Mouse (Mus musculus): ENCODE measurements around the gene H2-Ab1. TPM values are rescaled to one million over a fixed set of nuclear protein-coding genes. Genes with fewer than 3 reads are reported as not detected.
A peak's percentile ranks its signal among the peaks of the same experiment; 100 is the strongest.
"Not testable (repeated sequence)": the region's sequence is repeated elsewhere in the genome, so short reads cannot be mapped to it uniquely, and the experiment has no call there.

H2-Ab1 gene
- polyA plus RNA-seq, 1 experiment from 2014 or later = 1.7 TPM

DNA sequence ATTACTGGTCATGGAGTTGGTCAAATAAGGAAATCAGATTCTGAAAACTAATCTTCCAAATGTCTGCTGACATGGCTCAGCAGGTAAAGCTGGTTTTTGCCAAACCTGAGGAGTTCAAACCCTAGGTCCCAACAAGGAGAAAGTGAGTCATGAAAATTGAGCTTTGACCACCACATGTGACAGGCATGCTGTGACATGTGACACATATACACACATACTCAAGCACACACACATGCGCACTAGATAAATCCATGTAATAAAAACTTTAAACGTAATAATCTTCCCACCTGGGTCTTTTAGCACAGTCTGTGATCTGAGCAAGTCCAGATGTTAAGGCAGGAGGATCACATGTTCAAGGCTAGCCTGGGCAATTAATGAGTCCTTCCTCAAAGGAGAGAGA, 46.3 kb downstream of the H2-Ab1 start:
- no peak overlapping the region for H3K4me3 ChIP-seq (ENCODE audit: low read depth, low read length)
- 85% methylated on average over 2 of the region's 2 CpGs for WGBS
- no peaks in the 10 kb centered on the region for H3K4me1 ChIP-seq (ENCODE audit: control insufficient read depth, insufficient read depth, low read length)
- ATAC-seq (ENCODE audit: low read depth) = no peak
- no peaks in the 10 kb centered on the region for H3K36me3 ChIP-seq (ENCODE audit: control insufficient read depth, insufficient read depth, low read length)
- H3K9me3 ChIP-seq (ENCODE audit: control insufficient read depth, low read length) = no peaks in the 10 kb centered on the region
- no peak overlapping the region for H3K9ac ChIP-seq (replicated peaks; ENCODE audit: low read depth, low read length)
- H3K4me2 ChIP-seq (ENCODE audit: low read depth, low read length) = no peak overlapping the region
- no peaks in the 10 kb centered on the region for H3K27me3 ChIP-seq (ENCODE audit: control insufficient read depth, insufficient read depth, low read length)
- H3K27ac ChIP-seq (ENCODE audit: low read depth, low read length) = no peak overlapping the region

- Histone ChIP-seq H3K27ac (ENCODE audit: low read depth, low read length) (no peak overlapping the region), H3K9ac (replicated peaks; ENCODE audit: low read depth, low read length) (no peak overlapping the region), H3K4me3 (ENCODE audit: low read depth, low read length) (no peak overlapping the region), H3K4me1 (ENCODE audit: control insufficient read depth, insufficient read depth, low read length) (no peaks in the 10 kb centered on the region), H3K36me3 (ENCODE audit: control insufficient read depth, insufficient read depth, low read length) (no peaks in the 10 kb centered on the region), H3K9me3 (ENCODE audit: control insufficient read depth, low read length) (no peaks in the 10 kb centered on the region), H3K4me2 (ENCODE audit: low read depth, low read length) (no peak overlapping the region), H3K27me3 (ENCODE audit: control insufficient read depth, insufficient read depth, low read length) (no peaks in the 10 kb centered on the region)
- 23% methylated on average over 4 of the region's 4 CpGs for WGBS
- no peak for ATAC-seq (ENCODE audit: low read depth)
Observed at GRCm38 (mm10) chr17:34304751-34305150, 47.3 kb downstream of the H2-Ab1 start.

DNA sequence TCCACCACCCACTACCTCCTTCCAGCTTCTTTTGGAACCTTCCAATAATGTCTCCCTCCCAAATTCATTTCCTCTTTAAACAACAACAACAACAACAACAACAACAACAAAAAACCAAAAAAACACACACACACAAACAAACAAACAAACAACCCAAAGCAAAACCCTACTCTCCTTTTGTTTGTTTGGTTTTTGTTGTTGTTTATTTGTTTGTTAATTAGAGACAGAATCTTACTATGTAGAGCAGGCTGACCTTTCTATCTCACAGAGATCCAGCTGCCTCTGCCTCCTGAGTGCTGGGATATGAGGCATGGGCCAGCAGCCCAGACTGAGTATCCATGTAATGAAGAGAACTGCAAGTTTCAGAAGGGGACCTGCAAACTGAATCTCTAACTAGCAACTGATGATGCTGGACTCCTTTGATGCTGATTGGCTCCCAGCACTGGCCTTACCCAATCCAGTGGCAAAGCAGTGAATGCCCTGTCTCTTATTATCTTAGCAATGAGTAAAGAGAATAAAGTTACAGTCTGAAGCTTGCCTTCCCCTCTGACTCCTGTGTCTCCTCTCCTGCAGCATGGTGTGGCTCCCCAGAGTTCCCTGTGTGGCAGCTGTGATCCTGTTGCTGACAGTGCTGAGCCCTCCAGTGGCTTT, 48.0 kb downstream of the H2-Ab1 start, which contains the start of gene H2-Eb1:
H2-Eb1 (plus strand) TSS at position 488 of the 651 bp plus-strand sequence.
- peak; percentile 85 for ATAC-seq (ENCODE audit: low read depth)
- no peaks in the 10 kb centered on the region for H3K9me3 ChIP-seq (ENCODE audit: control insufficient read depth, low read length)

DNA sequence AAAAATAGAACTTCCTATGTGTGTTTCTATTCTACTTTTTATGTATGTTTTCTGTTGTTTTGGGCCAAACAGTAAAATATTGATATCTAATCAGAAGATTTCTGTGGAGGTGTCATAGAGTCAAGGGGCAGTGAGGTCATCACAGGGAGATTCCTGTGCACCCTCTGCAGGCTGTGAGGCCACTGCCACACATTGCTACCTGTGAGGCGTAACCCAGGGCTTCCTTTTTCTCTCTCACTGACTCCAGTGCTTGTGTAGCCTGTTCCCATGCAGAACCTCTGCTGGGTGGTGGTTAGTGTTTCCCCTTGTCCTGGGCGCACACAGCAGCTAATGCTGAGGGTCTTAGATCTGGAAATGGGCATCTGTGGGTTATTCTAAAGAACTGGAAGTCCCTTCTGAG, 48.9 kb downstream of the H2-Ab1 start:
- Histone ChIP-seq H3K4me1 (ENCODE audit: control insufficient read depth, insufficient read depth, low read length) (no peaks in the 10 kb centered on the region), H3K9ac (replicated peaks; ENCODE audit: low read depth, low read length) (no peak overlapping the region), H3K27ac (ENCODE audit: low read depth, low read length) (no peak overlapping the region), H3K27me3 (ENCODE audit: control insufficient read depth, insufficient read depth, low read length) (no peaks in the 10 kb centered on the region), H3K9me3 (ENCODE audit: control insufficient read depth, low read length) (no peaks in the 10 kb centered on the region), H3K36me3 (ENCODE audit: control insufficient read depth, insufficient read depth, low read length) (no peaks in the 10 kb centered on the region), H3K4me3 (ENCODE audit: low read depth, low read length) (no peak overlapping the region), H3K4me2 (ENCODE audit: low read depth, low read length) (no peak overlapping the region)
- WGBS = 94% methylated on average over 2 of the region's 2 CpGs
- ATAC-seq (ENCODE audit: low read depth) = no peak

More for the DNA sequence above, 48.0 kb downstream of the H2-Ab1 start, which contains the start of gene H2-Eb1:
- Histone ChIP-seq H3K4me2 (ENCODE audit: low read depth, low read length) (no peak within 1 kb of the TSS), H3K9ac (replicated peaks; ENCODE audit: low read depth, low read length) (no peak within 1 kb of the TSS), H3K4me1 (ENCODE audit: control insufficient read depth, insufficient read depth, low read length) (no peaks in the 10 kb centered on the region), H3K27me3 (ENCODE audit: control insufficient read depth, insufficient read depth, low read length) (no peaks in the 10 kb centered on the region), H3K27ac (ENCODE audit: low read depth, low read length) (no peak within 1 kb of the TSS), H3K4me3 (ENCODE audit: low read depth, low read length) (no peak within 1 kb of the TSS), H3K36me3 (ENCODE audit: control insufficient read depth, insufficient read depth, low read length) (no peaks in the 10 kb centered on the region)

GRCm38 (mm10) chr17:34307216-34307615, 49.7 kb downstream of the H2-Ab1 start:
- ATAC-seq (ENCODE audit: low read depth) = no peak
- Histone ChIP-seq H3K9me3 (ENCODE audit: control insufficient read depth, low read length) (no peaks in the 10 kb centered on the region), H3K4me1 (ENCODE audit: control insufficient read depth, insufficient read depth, low read length) (no peaks in the 10 kb centered on the region), H3K27ac (ENCODE audit: low read depth, low read length) (no peak overlapping the region), H3K4me3 (ENCODE audit: low read depth, low read length) (no peak overlapping the region), H3K36me3 (ENCODE audit: control insufficient read depth, insufficient read depth, low read length) (no peaks in the 10 kb centered on the region), H3K4me2 (ENCODE audit: low read depth, low read length) (no peak overlapping the region), H3K27me3 (ENCODE audit: control insufficient read depth, insufficient read depth, low read length) (no peaks in the 10 kb centered on the region), H3K9ac (replicated peaks; ENCODE audit: low read depth, low read length) (no peak overlapping the region)

DNA sequence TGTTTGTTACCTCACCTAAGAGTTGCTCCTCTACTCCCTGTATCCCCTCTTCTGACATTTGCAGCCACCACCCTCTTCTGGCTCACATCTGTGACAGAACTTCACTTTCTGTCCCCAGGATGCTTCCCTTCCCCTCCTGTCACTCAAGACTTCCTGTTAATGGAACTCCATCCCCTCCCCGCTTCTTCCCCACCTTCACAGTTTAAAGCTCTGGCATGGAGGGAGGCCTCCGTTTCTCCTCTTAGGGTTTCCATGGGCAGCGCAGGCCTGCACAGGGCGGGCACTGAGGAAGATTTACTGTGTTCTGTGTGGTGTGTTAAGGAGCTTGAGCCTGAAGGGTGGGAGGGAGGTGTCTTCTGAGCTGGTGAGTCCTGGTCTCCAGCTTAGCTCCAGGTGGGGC, 50.7 kb downstream of the H2-Ab1 start:
- Histone ChIP-seq H3K36me3 (ENCODE audit: control insufficient read depth, insufficient read depth, low read length) (no peaks in the 10 kb centered on the region), H3K9me3 (ENCODE audit: control insufficient read depth, low read length) (no peaks in the 10 kb centered on the region), H3K4me2 (ENCODE audit: low read depth, low read length) (no peak overlapping the region), H3K9ac (replicated peaks; ENCODE audit: low read depth, low read length) (no peak overlapping the region), H3K27me3 (ENCODE audit: control insufficient read depth, insufficient read depth, low read length) (no peaks in the 10 kb centered on the region), H3K27ac (ENCODE audit: low read depth, low read length) (no peak overlapping the region), H3K4me3 (ENCODE audit: low read depth, low read length) (no peak overlapping the region), H3K4me1 (ENCODE audit: control insufficient read depth, insufficient read depth, low read length) (no peaks in the 10 kb centered on the region)
- WGBS = 81% methylated on average over 4 of the region's 4 CpGs
- no peak for ATAC-seq (ENCODE audit: low read depth)

DNA sequence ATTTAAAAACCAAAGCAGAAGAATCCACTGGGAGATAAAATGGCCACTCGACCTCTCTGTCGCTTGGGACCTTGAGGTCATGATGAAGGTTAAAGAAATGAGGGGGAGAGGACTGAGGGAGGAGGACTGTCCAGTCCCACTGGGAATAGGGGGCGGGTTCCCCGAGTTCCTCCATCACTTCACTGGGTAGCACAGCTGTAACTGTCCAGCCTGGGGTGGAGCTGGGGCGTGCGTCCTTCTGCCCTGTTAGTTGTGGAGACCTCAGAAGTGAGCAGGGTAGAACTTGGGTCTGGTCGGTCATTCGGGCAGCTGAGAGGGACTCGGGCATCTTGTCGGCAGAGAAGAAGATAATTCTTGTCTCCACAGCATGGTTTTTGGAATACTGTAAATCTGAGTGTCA, 51.7 kb downstream of the H2-Ab1 start:
- Histone ChIP-seq H3K4me3 (ENCODE audit: low read depth, low read length) (peak overlapping the region; percentile 50), H3K27me3 (ENCODE audit: control insufficient read depth, insufficient read depth, low read length) (no peaks in the 10 kb centered on the region), H3K36me3 (ENCODE audit: control insufficient read depth, insufficient read depth, low read length) (no peaks in the 10 kb centered on the region), H3K4me2 (ENCODE audit: low read depth, low read length) (peak overlapping the region; percentile 91), H3K9me3 (ENCODE audit: control insufficient read depth, low read length) (no peaks in the 10 kb centered on the region), H3K9ac (replicated peaks; ENCODE audit: low read depth, low read length) (peak overlapping the region; percentile 61), H3K27ac (ENCODE audit: low read depth, low read length) (peak overlapping the region; percentile 64), H3K4me1 (ENCODE audit: control insufficient read depth, insufficient read depth, low read length) (no peaks in the 10 kb centered on the region)
- no peak for ATAC-seq (ENCODE audit: low read depth)
- WGBS = 29% methylated on average over 10 of the region's 10 CpGs

DNA sequence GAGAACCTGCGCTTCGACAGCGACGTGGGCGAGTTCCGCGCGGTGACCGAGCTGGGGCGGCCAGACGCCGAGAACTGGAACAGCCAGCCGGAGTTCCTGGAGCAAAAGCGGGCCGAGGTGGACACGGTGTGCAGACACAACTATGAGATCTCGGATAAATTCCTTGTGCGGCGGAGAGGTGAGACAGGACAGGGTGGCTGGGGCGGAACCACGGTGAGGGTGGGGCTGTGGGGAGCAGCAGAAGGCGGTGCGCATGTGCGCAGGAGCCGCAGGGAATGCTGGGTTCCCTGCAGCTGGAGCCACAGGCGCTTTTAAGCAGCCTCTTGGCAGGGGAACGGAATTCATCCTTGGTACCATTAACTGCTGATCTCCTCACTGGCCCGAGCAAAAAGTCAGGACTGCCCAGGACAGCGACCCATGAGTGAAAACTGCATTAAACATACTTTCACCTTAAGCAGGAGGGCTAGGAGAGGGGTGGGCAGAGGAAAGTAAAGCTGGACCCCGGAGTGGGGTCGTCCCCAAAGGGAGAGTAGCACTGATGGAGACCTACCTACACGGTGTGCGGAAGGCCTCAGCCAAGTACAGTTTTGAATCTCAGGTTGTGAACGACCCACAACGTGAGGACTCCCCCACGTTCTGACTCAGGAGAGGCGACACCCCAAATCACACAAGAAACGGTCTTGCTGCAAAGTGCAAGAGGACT, 52.3 kb downstream of the H2-Ab1 start:
- H3K9me3 ChIP-seq (ENCODE audit: control insufficient read depth, low read length) = no peaks in the 10 kb centered on the region
- peak overlapping the region; percentile 64 for H3K27ac ChIP-seq (ENCODE audit: low read depth, low read length)
- peak; percentile 89 for ATAC-seq (ENCODE audit: low read depth)
- peak overlapping the region; percentile 61 for H3K9ac ChIP-seq (replicated peaks; ENCODE audit: low read depth, low read length)
- peak overlapping the region; percentile 91 for H3K4me2 ChIP-seq (ENCODE audit: low read depth, low read length)
- no peaks in the 10 kb centered on the region for H3K36me3 ChIP-seq (ENCODE audit: control insufficient read depth, insufficient read depth, low read length)
- no peaks in the 10 kb centered on the region for H3K27me3 ChIP-seq (ENCODE audit: control insufficient read depth, insufficient read depth, low read length)
- 27% methylated on average over 38 of the region's 38 CpGs for WGBS
- H3K4me1 ChIP-seq (ENCODE audit: control insufficient read depth, insufficient read depth, low read length) = no peaks in the 10 kb centered on the region
- peak overlapping the region; percentile 50 for H3K4me3 ChIP-seq (ENCODE audit: low read depth, low read length)

DNA sequence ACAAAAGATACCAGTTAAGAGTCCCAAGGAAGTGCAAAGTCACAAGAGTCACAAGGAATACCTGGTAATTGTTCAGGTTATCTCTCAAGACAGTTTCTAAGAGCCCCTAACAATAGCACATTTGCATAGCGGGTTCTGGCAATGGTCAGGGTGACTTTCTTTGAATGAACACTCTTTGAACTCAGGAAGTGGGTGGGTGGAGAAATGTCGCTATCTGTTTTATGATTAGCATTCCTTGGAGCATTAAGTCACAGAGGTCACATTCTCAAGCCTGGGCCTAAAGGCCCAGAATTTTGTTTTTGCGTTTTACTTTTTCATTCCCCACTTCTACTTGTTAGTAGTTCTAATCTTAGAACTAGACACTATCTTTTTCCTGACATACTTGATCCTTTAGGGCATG, 53.0 kb downstream of the H2-Ab1 start:
- WGBS = 82% methylated on average over 3 of the region's 3 CpGs
- not testable (repeated sequence) for H3K36me3 ChIP-seq (ENCODE audit: control insufficient read depth, insufficient read depth, low read length); H3K4me3 ChIP-seq (ENCODE audit: low read depth, low read length); ATAC-seq (ENCODE audit: low read depth); H3K4me1 ChIP-seq (ENCODE audit: control insufficient read depth, insufficient read depth, low read length); H3K4me2 ChIP-seq (ENCODE audit: low read depth, low read length); H3K27me3 ChIP-seq (ENCODE audit: control insufficient read depth, insufficient read depth, low read length); H3K9ac ChIP-seq (replicated peaks; ENCODE audit: low read depth, low read length); H3K27ac ChIP-seq (ENCODE audit: low read depth, low read length); H3K9me3 ChIP-seq (ENCODE audit: control insufficient read depth, low read length)
